Mouse (Mus musculus) MEL (cell line): ENCODE measurements around the gene Milr1.

Experiments
- CTCF ChIP-seq, 3 experiments: IDR thresholded peaks in 2 of 3; conservative IDR thresholded peaks in 1 of 3; 2 replicates each; pipeline ENCODE4 v1.5.1; 2011 to 2012; ENCODE audit warnings: low read length in 3 of 3, low read depth in 2 of 3, mild to moderate bottlenecking in 2 of 3, improper control_type of control experiment in 1 of 3, inconsistent platforms in 1 of 3, mixed read lengths in 1 of 3, moderate library complexity in 1 of 3; ENCODE audit not compliant: control insufficient read depth in 1 of 3, insufficient read depth in 1 of 3, poor library complexity in 1 of 3, severe bottlenecking in 1 of 3
- EP300 ChIP-seq, 2 experiments: IDR thresholded peaks; 2 replicates each; pipeline ENCODE4 v1.6.1; 2011; ENCODE audit warnings: improper control_type of control experiment in 2 of 2, low read length in 2 of 2, low read depth in 1 of 2, mild to moderate bottlenecking in 1 of 2
- MAX ChIP-seq: IDR thresholded peaks from 2 replicates; pipeline ENCODE4 v1.6.1; 2011; ENCODE audit warnings: low read length, improper control_type of control experiment
- NRF1 ChIP-seq: IDR thresholded peaks from 2 replicates; pipeline ENCODE4 v1.6.1; 2014; ENCODE audit warnings: low read depth, mild to moderate bottlenecking, inconsistent platforms, low read length, improper control_type of control experiment, moderate library complexity; ENCODE audit not compliant: poor library complexity, insufficient read depth, severe bottlenecking
- RAD21 ChIP-seq: IDR thresholded peaks from 2 replicates; pipeline ENCODE4 v1.6.1; 2011; ENCODE audit warnings: mild to moderate bottlenecking, low read depth, low read length, improper control_type of control experiment
- TAL1 ChIP-seq: IDR thresholded peaks from 2 replicates; pipeline ENCODE4 v1.6.1; 2012; ENCODE audit warnings: mild to moderate bottlenecking, inconsistent platforms, low read length, moderate library complexity, mixed read lengths

- TF ChIP-seq CTCF (IDR thresholded peaks at IDR 0.05 in 2 of 3, conservative IDR thresholded peaks at IDR 0.05 in 1 of 3; ENCODE audit: control insufficient read depth in 1 of 3, insufficient read depth in 1 of 3, low read depth in 2 of 3, low read length in 3 of 3, poor library complexity in 1 of 3, severe bottlenecking in 1 of 3) (no peak), NRF1 (no peak), RAD21 (no peak), EP300 (IDR thresholded peaks at IDR 0.05; ENCODE audit: low read depth in 1 of 2, low read length in 2 of 2) (no peak), MAX (no peak), TAL1 (no peak)
These were observed 1.1 kb downstream of the Milr1 start for GRCm38 (mm10) chr11:106752103-106752502.
